Mouse (Mus musculus) cerebellum, postnatal 4 days (tissue): ENCODE results near the gene Shq1.

Experiments
- DNase-seq, 2 experiments: peaks; one replicate each; pipeline ENCODE4 v3.0.0; 2022; ENCODE audit warnings: low spot score in 2 of 2, mixed read lengths in 1 of 2

Gene Shq1

GRCm38 (mm10) chr6:100532326-100532725, 138.6 kb downstream of the Shq1 start:
- peak in 1 of 2 experiments; percentile 64 for DNase-seq

- DNase-seq = no peak
Measured at GRCm38 (mm10) chr6:100529673-100530072, 141.3 kb downstream of the Shq1 start.

DNA sequence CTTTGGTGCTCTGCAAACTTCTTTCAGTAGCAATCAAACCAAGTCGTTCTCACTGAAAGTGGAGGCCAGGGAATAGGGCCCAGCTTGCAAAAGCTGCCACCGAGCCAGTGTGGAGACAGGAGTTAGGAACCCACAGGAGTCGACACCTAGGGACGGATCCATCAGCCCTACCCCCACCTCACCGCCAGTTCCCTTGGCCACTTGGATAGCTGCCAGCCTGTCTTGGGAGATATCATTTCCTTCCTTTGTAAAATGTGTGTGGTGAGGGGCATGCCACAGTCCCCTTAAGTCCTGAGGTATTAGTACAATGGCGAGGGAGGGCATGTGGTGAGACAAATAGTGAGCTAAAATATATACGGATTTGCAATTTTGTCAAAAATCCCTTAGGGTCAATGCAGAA, 142.4 kb downstream of the Shq1 start:
- DNase-seq = no peak

GRCm38 (mm10) chr6:100527972-100528371, 143.0 kb downstream of the Shq1 start:
- DNase-seq = no peak

DNA sequence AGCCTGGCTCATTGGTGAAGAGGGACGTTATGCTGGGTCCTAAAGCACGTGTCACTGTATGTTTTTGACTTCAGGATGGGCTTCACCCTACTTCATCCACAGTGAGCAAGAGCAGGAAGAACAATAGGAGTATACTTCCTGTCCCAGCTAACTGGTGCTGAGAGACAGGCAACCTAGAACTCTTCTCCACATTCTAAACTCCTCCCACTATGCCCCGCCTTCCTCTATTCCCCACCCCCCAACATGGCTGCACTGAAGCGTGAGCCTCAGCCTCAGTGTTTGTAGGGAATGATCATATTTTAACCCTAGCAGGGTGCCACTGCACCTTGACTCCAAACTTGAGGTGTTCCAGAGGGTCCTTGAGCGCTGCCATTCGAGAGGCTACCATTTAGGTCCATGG, 143.8 kb downstream of the Shq1 start:
- no peak for DNase-seq

- no peak for DNase-seq
Measured at GRCm38 (mm10) chr6:100526066-100526465, 144.9 kb downstream of the Shq1 start.

GRCm38 (mm10) chr6:100525496-100525895, 145.5 kb downstream of the Shq1 start:
- DNase-seq = no peak

DNA sequence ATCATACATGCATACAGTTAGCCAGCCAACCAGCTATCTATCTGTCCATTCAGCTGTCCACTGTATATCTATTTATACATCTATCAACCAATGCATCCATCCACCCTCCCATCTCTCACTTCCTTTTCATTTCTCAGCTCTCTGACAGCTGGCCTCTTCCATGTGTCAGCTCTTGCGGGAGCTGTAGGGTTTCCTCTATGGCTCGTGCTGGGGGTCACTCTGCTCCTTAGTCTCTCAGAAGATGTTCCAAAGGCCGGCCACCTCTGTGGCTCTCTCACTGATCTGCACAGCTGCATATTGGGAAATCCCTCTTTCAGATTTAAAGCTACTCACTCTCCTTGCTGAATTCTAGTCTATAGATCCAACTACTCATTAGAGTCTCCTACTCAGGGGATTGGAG, 148.5 kb downstream of the Shq1 start:
- DNase-seq = no peak

GRCm38 (mm10) chr6:100521615-100522398, 149.2 kb downstream of the Shq1 start:
- DNase-seq = no peak

GRCm38 (mm10) chr6:100520558-100521099, 150.3 kb downstream of the Shq1 start:
- no peak for DNase-seq

- DNase-seq = no peak
Measured at GRCm38 (mm10) chr6:100519837-100520236, 151.1 kb downstream of the Shq1 start.
